24 mouse cellular contexts compared by ENCODE assay signal in the genomic region with DNA sequence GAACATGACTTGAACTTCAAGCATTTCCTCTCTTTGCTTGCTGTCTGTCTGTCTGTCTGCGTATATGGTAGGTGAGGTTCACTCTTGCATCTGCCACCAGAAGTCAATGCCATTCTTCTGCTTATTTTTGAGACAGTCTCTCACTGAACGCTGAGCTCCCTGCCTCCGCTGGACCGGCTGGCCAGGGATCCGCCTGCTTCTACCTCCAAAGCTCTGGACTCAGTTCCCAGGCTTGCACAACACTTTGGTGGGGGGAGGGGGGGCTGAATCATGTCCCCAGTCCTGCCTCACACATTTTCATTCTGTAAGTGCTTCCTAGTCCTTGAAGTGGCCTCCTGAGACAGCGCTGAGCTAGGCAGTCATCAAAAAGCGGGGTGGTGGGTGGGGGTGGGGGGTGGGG. TPM values are rescaled to one million over a fixed set of nuclear protein-coding genes. Genes with fewer than 3 reads are reported as not detected.
DNase-seq lines count a peak whose midpoint lies in the region; ATAC-seq and TF ChIP-seq lines count a peak whose summit lies in the region.
"Had no signal": no experiment of that assay in that cellular context is flagged by ENCODE, and none has a peak within 500 bp of the region (broad histone marks: within the 10 kb centered on the region; RNA-seq: fewer than 3 reads in every experiment).

No protein-coding gene starts in this region.

- TF ChIP-seq CTCF in liver, adult 2 months (IDR thresholded peaks at IDR 0.05; ENCODE audit: low read depth, low read length): no peak

- no peaks in the 10 kb centered on the region for H3K79me2 ChIP-seq in liver, adult 2 months (ENCODE audit: control insufficient read depth, insufficient read depth, low read length)

- DNase-seq in adrenal gland, postnatal 36 days: peak; percentile 15 to 20
- no peak for DNase-seq in adrenal gland, adult 8-10 months
- DNase-seq in liver, adult 2 months (ENCODE audit: extremely low read depth, low read depth, low spot score): peak; percentile 56
- peak; percentile 73 for DNase-seq in NIH3T3 (ENCODE audit: low read depth)
- peak; percentile 61 for DNase-seq in adipocyte (ENCODE audit: low spot score)
- DNase-seq in limb, embryonic 10.5 days (ENCODE audit: low spot score): no peak
- DNase-seq: adrenal gland, postnatal 10 days; cerebellum, adult 11 months; cerebellum, adult 8-10 months; cerebellum, postnatal 14 days; embryo, embryonic 11 days; gastrocnemius, postnatal 36 days; heart, adult 18-20 months; heart, postnatal 14 days; kidney, adult 18-20 months had no signal

- no peaks in the 10 kb centered on the region; the same call in none of the 2 replicates for H3K4me1 ChIP-seq in liver, adult 2 months (ENCODE audit: control insufficient read depth, insufficient read depth, low read length)
- H3K4me1 ChIP-seq in liver, embryonic 12.5 days: peaks cover 27% of the 10 kb centered on the region
- H3K4me1 ChIP-seq in limb, embryonic 10.5 days: 0 out of 2 replicates have a peak, but pooled peaks cover 3% of the 10 kb centered on the region
- H3K4me1 ChIP-seq: embryonic facial prominence, embryonic 15.5 days; hindbrain, embryonic 10.5 days had no signal

- H3K9ac ChIP-seq in liver, adult 2 months (ENCODE audit: low read depth, low read length): no peak overlapping the region
- no peak overlapping the region for H3K9ac ChIP-seq in liver, embryonic 12.5 days
- H3K9ac ChIP-seq: embryonic facial prominence, embryonic 15.5 days; forebrain, embryonic 15.5 days; heart, embryonic 15.5 days; hindbrain, embryonic 14.5 days; intestine, embryonic 15.5 days had no signal

- H3K4me3 ChIP-seq in liver, adult 2 months (ENCODE audit: insufficient read depth, low read depth, low read length): no peak overlapping the region
- H3K4me3 ChIP-seq in liver, embryonic 12.5 days: no peak overlapping the region
- no peak overlapping the region for H3K4me3 ChIP-seq in limb, embryonic 10.5 days
- H3K4me3 ChIP-seq: embryonic facial prominence, embryonic 15.5 days; erythroblast, embryonic 14.5 days; forebrain, embryonic 15.5 days; heart, embryonic 15.5 days; hindbrain, embryonic 10.5 days; intestine, embryonic 15.5 days had no signal

- TF ChIP-seq POLR2A in liver, adult 2 months (IDR thresholded peaks at IDR 0.05; ENCODE audit: extremely low read depth, insufficient read depth, low read length): no peak

- 39% methylated on average over 7 of the region's 7 CpGs for WGBS in liver, adult 2 months
- 73% methylated on average over 7 of the region's 7 CpGs for WGBS in liver, embryonic 12.5 days (ENCODE audit: insufficient replicate concordance)
- WGBS in limb, embryonic 10.5 days: 90% methylated on average over 7 of the region's 7 CpGs

- H3K9me3 ChIP-seq in liver, embryonic 12.5 days (replicated peaks): no peaks in the 10 kb centered on the region
- no peaks in the 10 kb centered on the region for H3K9me3 ChIP-seq in limb, embryonic 10.5 days (replicated peaks)
- H3K9me3 ChIP-seq: embryonic facial prominence, embryonic 15.5 days; forebrain, embryonic 15.5 days; heart, embryonic 15.5 days; hindbrain, embryonic 10.5 days; intestine, embryonic 15.5 days had no signal

- H3K36me3 ChIP-seq in liver, adult 2 months (ENCODE audit: control insufficient read depth, insufficient read depth, low read length): no peaks in the 10 kb centered on the region
- no peaks in the 10 kb centered on the region for H3K36me3 ChIP-seq in liver, embryonic 12.5 days
- no peaks in the 10 kb centered on the region for H3K36me3 ChIP-seq in limb, embryonic 10.5 days
- H3K36me3 ChIP-seq: embryonic facial prominence, embryonic 15.5 days; forebrain, embryonic 15.5 days; heart, embryonic 15.5 days; hindbrain, embryonic 10.5 days; intestine, embryonic 15.5 days had no signal

- no peak for ATAC-seq in liver, embryonic 12.5 days
- ATAC-seq: forebrain, embryonic 15.5 days; intestine, embryonic 15.5 days had no signal

- no peak overlapping the region for H3K27ac ChIP-seq in liver, adult 2 months (replicated peaks; ENCODE audit: insufficient read depth, low read depth, low read length)
- no peak overlapping the region for H3K27ac ChIP-seq in liver, embryonic 12.5 days
- no peak overlapping the region for H3K27ac ChIP-seq in limb, embryonic 10.5 days
- H3K27ac ChIP-seq: embryonic facial prominence, embryonic 15.5 days; forebrain, embryonic 15.5 days; heart, embryonic 15.5 days; hindbrain, embryonic 10.5 days; hindbrain, embryonic 14.5 days; intestine, embryonic 15.5 days had no signal

- H3K27me3 ChIP-seq in liver, adult 2 months (ENCODE audit: control insufficient read depth, insufficient read depth, low read length): no peaks in the 10 kb centered on the region
- H3K27me3 ChIP-seq in liver, embryonic 12.5 days (replicated peaks): no peaks in the 10 kb centered on the region
- no peaks in the 10 kb centered on the region for H3K27me3 ChIP-seq in limb, embryonic 10.5 days (ENCODE audit: low read depth, poor library complexity, severe bottlenecking)
- H3K27me3 ChIP-seq: embryonic facial prominence, embryonic 15.5 days; forebrain, embryonic 15.5 days; heart, embryonic 15.5 days; intestine, embryonic 15.5 days had no signal

- no peak overlapping the region for H3K4me2 ChIP-seq in liver, embryonic 12.5 days
- H3K4me2 ChIP-seq: embryonic facial prominence, embryonic 15.5 days; forebrain, embryonic 15.5 days; heart, embryonic 11.5 days; heart, embryonic 15.5 days; hindbrain, embryonic 14.5 days; intestine, embryonic 15.5 days had no signal

RNA-seq across cellular contexts. Expression of a gene that starts 27.8 kb away (rescaled TPM):
- total RNA-seq in adrenal gland, postnatal 36 days (2021): 1 to 10 TPM; 3.6 to 4.3 TPM
- 10 to 100 TPM in 1 of 4 experiments, 1 to 10 TPM in 3; 4.2 to 12.7 (median 8.0) TPM for total RNA-seq in adrenal gland, adult 8-10 months (2022)
- total RNA-seq in liver, adult 2 months (2014; rRNA removed): 2.6 and 3.6 TPM in 2 replicates
- 2.7 and 3.3 TPM in 2 replicates for polyA plus RNA-seq in liver, adult 2 months (2012; rRNA removed)
- 1.1 and 1.4 TPM in 2 replicates for polyA plus RNA-seq in liver, embryonic 12.5 days (2016; fragmentation: Nextera tagmentation; extraction: Ambion mirVana)
- polyA plus RNA-seq in limb, embryonic 10.5 days (2016; fragmentation: Nextera tagmentation; extraction: Ambion mirVana): 2.4 and 3.8 TPM in 2 replicates
- polyA plus RNA-seq: erythroblast, embryonic 14.5 days had no signal

RNA-seq across cellular contexts. Expression of a gene that starts 32.0 kb away (rescaled TPM):
- 1 to 10 TPM; 8.5 to 9.5 TPM for total RNA-seq in adrenal gland, postnatal 36 days (2021)
- 10 to 100 TPM in 1 of 4 experiments, 1 to 10 TPM in 3; 6.9 to 12.1 (median 8.7) TPM for total RNA-seq in adrenal gland, adult 8-10 months (2022)
- 1.9 and 3.1 TPM in 2 replicates for total RNA-seq in liver, adult 2 months (2014; rRNA removed)
- 2.5 and 2.8 TPM in 2 replicates for polyA plus RNA-seq in liver, adult 2 months (2012; rRNA removed)
- polyA plus RNA-seq in liver, embryonic 12.5 days (2016; fragmentation: Nextera tagmentation; extraction: Ambion mirVana): 3.6 and 3.7 TPM in 2 replicates
- polyA plus RNA-seq in limb, embryonic 10.5 days (2016; fragmentation: Nextera tagmentation; extraction: Ambion mirVana): 7.1 and 8.6 TPM in 2 replicates

Comparison
In these comparisons a context has a peak if more than half of its experiments do, and no peak if none do; other contexts are left out.
1. DNase-seq: peak in adrenal gland, postnatal 36 days (2 of 2), liver, adult 2 months (single experiment), NIH3T3 (single experiment) and adipocyte (single experiment); none in adrenal gland, adult 8-10 months (single experiment) and limb, embryonic 10.5 days (single experiment).